27 mouse cellular contexts compared by ENCODE assay signal in the genomic region with DNA sequence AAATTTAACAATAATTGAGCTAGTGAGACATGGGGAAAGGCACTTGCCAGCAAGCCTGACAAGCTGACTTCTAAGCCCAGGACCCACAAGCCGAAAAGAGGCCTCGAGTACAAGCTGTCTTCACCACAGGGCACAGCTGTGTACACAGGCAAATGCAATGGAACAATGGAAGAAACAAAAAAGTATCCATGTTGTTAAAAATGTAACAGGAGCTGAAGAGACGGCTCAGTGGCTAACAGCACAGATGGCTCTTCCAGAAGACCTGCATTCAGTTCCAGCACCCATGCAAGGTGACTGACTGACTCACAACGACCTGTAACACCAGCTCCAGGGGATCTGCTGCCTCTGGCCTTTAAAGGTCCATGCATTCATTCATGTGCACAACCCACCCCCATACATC. TPM values are rescaled to one million over a fixed set of nuclear protein-coding genes. Genes with fewer than 3 reads are reported as not detected.
A peak's percentile ranks its signal among the peaks of the same experiment; 100 is the strongest.
DNase-seq lines count a peak whose midpoint lies in the region; ATAC-seq and TF ChIP-seq lines count a peak whose summit lies in the region.
"Had no signal": no experiment of that assay in that cellular context is flagged by ENCODE, and none has a peak within 500 bp of the region (broad histone marks: within the 10 kb centered on the region; RNA-seq: fewer than 3 reads in every experiment).

No protein-coding gene starts in this region.

- H3K36me3 ChIP-seq in forebrain, embryonic 14.5 days (ENCODE audit: control insufficient read depth, insufficient read depth, low read length) = no peaks in the 10 kb centered on the region
- H3K36me3 ChIP-seq in forebrain, embryonic 10.5 days (replicated peaks) = peaks cover 13% of the 10 kb centered on the region
- H3K36me3 ChIP-seq in lung, postnatal 0 days (ENCODE audit: insufficient read depth, low read length) = no peaks in the 10 kb centered on the region
- H3K36me3 ChIP-seq: embryonic facial prominence, embryonic 15.5 days; stomach, embryonic 15.5 days had no signal

- no peaks in the 10 kb centered on the region for H3K4me1 ChIP-seq in forebrain, embryonic 14.5 days (ENCODE audit: control insufficient read depth, insufficient read depth, low read length)
- no peaks in the 10 kb centered on the region for H3K4me1 ChIP-seq in forebrain, embryonic 10.5 days
- no peaks in the 10 kb centered on the region for H3K4me1 ChIP-seq in lung, postnatal 0 days (ENCODE audit: insufficient read depth, low read depth, low read length)
- H3K4me1 ChIP-seq: embryonic facial prominence, embryonic 15.5 days; midbrain, embryonic 10.5 days; stomach, embryonic 15.5 days had no signal

- 46% methylated on average over 4 of the region's 4 CpGs for WGBS in forebrain, embryonic 14.5 days
- WGBS in forebrain, embryonic 10.5 days = 85% methylated on average over 4 of the region's 4 CpGs
- WGBS in lung, postnatal 0 days = 78% methylated on average over 4 of the region's 4 CpGs

- H3K4me3 ChIP-seq in forebrain, embryonic 14.5 days (ENCODE audit: low read depth, low read length) = no peak overlapping the region
- H3K4me3 ChIP-seq in forebrain, embryonic 10.5 days = no peak overlapping the region
- H3K4me3 ChIP-seq in lung, postnatal 0 days (ENCODE audit: low read depth, low read length) = no peak overlapping the region
- H3K4me3 ChIP-seq: embryonic facial prominence, embryonic 15.5 days; hindbrain, embryonic 13.5 days; left cerebral cortex, adult 2 months; midbrain, embryonic 10.5 days; stomach, embryonic 15.5 days had no signal

- H3K27me3 ChIP-seq in forebrain, embryonic 14.5 days (replicated peaks; ENCODE audit: control insufficient read depth, insufficient read depth, low read length) = no peaks in the 10 kb centered on the region
- no peaks in the 10 kb centered on the region for H3K27me3 ChIP-seq in forebrain, embryonic 10.5 days (ENCODE audit: poor library complexity, severe bottlenecking)
- no peaks in the 10 kb centered on the region for H3K27me3 ChIP-seq in lung, postnatal 0 days (replicated peaks; ENCODE audit: insufficient read depth, low read length)
- H3K27me3 ChIP-seq: CH12.LX; embryonic facial prominence, embryonic 15.5 days; hindbrain, embryonic 13.5 days; Patski; stomach, embryonic 15.5 days had no signal

- peak; percentile 39 for DNase-seq in forebrain, embryonic 14.5 days (ENCODE audit: low spot score)
- DNase-seq in forebrain, embryonic 10.5 days (ENCODE audit: extremely low spot score, low spot score) = no peak
- peak; percentile 13 for DNase-seq in left cerebral cortex, postnatal 4 days
- no peak for DNase-seq in left cerebral cortex, postnatal 14 days (ENCODE audit: low spot score in 2 of 2)
- DNase-seq in cerebellum, adult 9-10 months = peak; percentile 46
- peak; percentile 19 to 34 for DNase-seq in cerebellum, postnatal 36 days
- no peak for DNase-seq in lung, postnatal 0 days (ENCODE audit: low spot score)
- DNase-seq: adrenal gland, adult 2 months; B cell, adult 2 months; gastrocnemius, postnatal 25 days; kidney, adult 18-20 months; kidney, postnatal 4 days; thymus, adult 2 months; thymus, postnatal 4 days had no signal

- intact Hi-C loops in left cerebral cortex, postnatal 4 days (cut with DNase I) = no loop called here
- intact Hi-C loops in left cerebral cortex, postnatal 14 days (cut with DNase I) = no loop called here

- no peak overlapping the region for H3K9ac ChIP-seq in forebrain, embryonic 14.5 days (ENCODE audit: low read length)
- no peak overlapping the region for H3K9ac ChIP-seq in lung, postnatal 0 days (replicated peaks; ENCODE audit: low read depth)
- H3K9ac ChIP-seq: embryonic facial prominence, embryonic 15.5 days; hindbrain, embryonic 13.5 days; stomach, embryonic 15.5 days had no signal

- TF ChIP-seq CTCF in lung, postnatal 0 days (IDR thresholded peaks at IDR 0.05) = no peak

- no peak overlapping the region for H3K27ac ChIP-seq in forebrain, embryonic 14.5 days (ENCODE audit: low read depth, low read length)
- H3K27ac ChIP-seq in forebrain, embryonic 10.5 days = no peak overlapping the region
- no peak overlapping the region for H3K27ac ChIP-seq in lung, postnatal 0 days (ENCODE audit: low read length)
- H3K27ac ChIP-seq: embryonic facial prominence, embryonic 15.5 days; hindbrain, embryonic 13.5 days; left cerebral cortex, adult 2 months; macrophage; midbrain, embryonic 10.5 days; stomach, embryonic 15.5 days had no signal

- no peak for TF ChIP-seq EP300 in lung, postnatal 0 days (IDR thresholded peaks at IDR 0.05)

- no peak overlapping the region for H3K4me2 ChIP-seq in forebrain, embryonic 14.5 days (ENCODE audit: low read length)
- no peak overlapping the region for H3K4me2 ChIP-seq in lung, postnatal 0 days (replicated peaks; ENCODE audit: low read depth, low read length)
- H3K4me2 ChIP-seq: embryonic facial prominence, embryonic 15.5 days; hindbrain, embryonic 13.5 days; stomach, embryonic 15.5 days had no signal

- no peaks in the 10 kb centered on the region for H3K9me3 ChIP-seq in forebrain, embryonic 14.5 days (replicated peaks; ENCODE audit: control insufficient read depth, low read length)
- H3K9me3 ChIP-seq in forebrain, embryonic 10.5 days = no peaks in the 10 kb centered on the region
- no peaks in the 10 kb centered on the region for H3K9me3 ChIP-seq in lung, postnatal 0 days (ENCODE audit: low read length)
- H3K9me3 ChIP-seq: embryonic facial prominence, embryonic 15.5 days; G1E; hindbrain, embryonic 13.5 days; midbrain, embryonic 10.5 days; stomach, embryonic 15.5 days had no signal

- ATAC-seq in forebrain, embryonic 14.5 days = peak; percentile 52; the same call in 1 of the 2 replicates
- no peak for ATAC-seq in lung, postnatal 0 days
- ATAC-seq: inflammation-experienced regulatory T-cells, adult 6 months; Patski had no signal

RNA-seq across cellular contexts. Expression of gene Scyl2, which starts 9.5 kb away (rescaled TPM):
- polyA plus RNA-seq in forebrain, embryonic 14.5 days (2014; fragmentation: Nextera tagmentation; extraction: Ambion mirVana) = 17.1 and 20.2 TPM in 2 replicates
- 7.8 and 8.5 TPM in 2 replicates for polyA plus RNA-seq in forebrain, embryonic 10.5 days (2016; fragmentation: Nextera tagmentation; extraction: Ambion mirVana)
- total RNA-seq in left cerebral cortex, postnatal 4 days (2021) = 10 to 100 TPM; 46.3 to 48.2 TPM
- 10 to 100 TPM; 33.0 to 33.5 TPM for total RNA-seq in left cerebral cortex, postnatal 14 days (2021)
- 4.8 and 5.8 TPM in 2 replicates for polyA plus RNA-seq in lung, postnatal 0 days (2015; fragmentation: Nextera tagmentation; extraction: Ambion mirVana)

RNA-seq across cellular contexts. Expression of gene Actr6, which starts 55.5 kb away (rescaled TPM):
- 63.3 and 71.0 TPM in 2 replicates for polyA plus RNA-seq in forebrain, embryonic 14.5 days (2014; fragmentation: Nextera tagmentation; extraction: Ambion mirVana)
- polyA plus RNA-seq in forebrain, embryonic 10.5 days (2016; fragmentation: Nextera tagmentation; extraction: Ambion mirVana) = 37.5 and 38.3 TPM in 2 replicates
- total RNA-seq in left cerebral cortex, postnatal 4 days (2021) = 10 to 100 TPM; 26.8 to 28.5 TPM
- total RNA-seq in left cerebral cortex, postnatal 14 days (2021) = 10 to 100 TPM; 22.5 to 23.1 TPM
- 20.3 TPM in 2 replicates for polyA plus RNA-seq in lung, postnatal 0 days (2015; fragmentation: Nextera tagmentation; extraction: Ambion mirVana)

RNA-seq across cellular contexts. Expression of gene Slc17a8, which starts 55.6 kb away (rescaled TPM):
- polyA plus RNA-seq in forebrain, embryonic 14.5 days (2014; fragmentation: Nextera tagmentation; extraction: Ambion mirVana) = 0.07 and 0.11 TPM in 2 replicates
- polyA plus RNA-seq in forebrain, embryonic 10.5 days (2016; fragmentation: Nextera tagmentation; extraction: Ambion mirVana) = 0.07 TPM in 1 of 2 replicates, not detected in the other
- total RNA-seq in left cerebral cortex, postnatal 4 days (2021) = 1 to 10 TPM; 4.2 to 5.4 TPM
- total RNA-seq in left cerebral cortex, postnatal 14 days (2021) = 1 to 10 TPM; 4.6 to 5.1 TPM
- 0.05 TPM in 1 of 2 replicates, not detected in the other for polyA plus RNA-seq in lung, postnatal 0 days (2015; fragmentation: Nextera tagmentation; extraction: Ambion mirVana)
- total RNA-seq: adrenal gland, adult 2 months; CH12.LX; gastrocnemius, postnatal 25 days; heart, adult 8-10 months; heart, postnatal 25 days had no signal
- polyA plus RNA-seq: adrenal gland, adult 2 months; G1E; limb, embryonic 11.5 days; stomach, embryonic 15.5 days had no signal

Comparison
In these comparisons a context has a peak if more than half of its experiments do, and no peak if none do; other contexts are left out.
1. DNase-seq: peak in forebrain, embryonic 14.5 days (single experiment), left cerebral cortex, postnatal 4 days (single experiment), cerebellum, adult 9-10 months (single experiment) and cerebellum, postnatal 36 days (2 of 2); none in forebrain, embryonic 10.5 days (single experiment), left cerebral cortex, postnatal 14 days (0 of 2) and lung, postnatal 0 days (single experiment).